Mouse (Mus musculus) megakaryocyte, embryonic 14.5 days (primary cell): ENCODE results near the gene Kcnmb4.

Experiments used
- FLI1 ChIP-seq: IDR thresholded peaks from 2 replicates; pipeline ENCODE4 v1.6.1; 2012; ENCODE audit warnings: low read length, inconsistent platforms, mixed read lengths
- GATA1 ChIP-seq: IDR thresholded peaks from 3 replicates; pipeline ENCODE4 v1.6.1; 2012; ENCODE audit warnings: mixed read lengths, low read length, inconsistent platforms, borderline replicate concordance

DNA sequence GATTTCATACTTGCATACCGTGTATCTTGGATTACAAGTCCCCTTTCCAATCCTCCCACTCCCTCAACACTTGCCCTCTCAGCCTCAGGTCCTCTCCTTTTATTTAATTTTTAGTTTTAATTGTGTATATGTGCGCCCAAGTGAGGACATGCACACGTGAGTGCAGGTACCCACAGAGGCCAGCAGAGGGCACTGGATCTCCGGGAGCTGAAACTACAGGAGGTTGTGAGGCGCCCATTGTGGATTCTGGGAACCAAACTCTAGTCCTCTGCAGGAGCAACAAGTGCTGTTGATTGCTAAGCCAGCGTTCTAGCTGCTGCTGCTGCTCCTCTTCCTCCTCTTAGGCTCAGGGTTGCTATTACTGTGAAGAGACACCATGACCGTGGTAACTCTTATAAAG lies 20.9 kb downstream of the Kcnmb4 start:
- no peak for TF ChIP-seq GATA1
- TF ChIP-seq FLI1: no peak
